Mouse (Mus musculus) left cerebral cortex, adult 8-10 months (tissue): Measurements from ENCODE around the gene Tifa. TPM values are rescaled to one million over a fixed set of nuclear protein-coding genes. Genes with fewer than 3 reads are reported as not detected.
"Not testable (repeated sequence)": the region's sequence is repeated elsewhere in the genome, so short reads cannot be mapped to it uniquely, and the experiment has no call there.

ENCODE experiments used
- DNase-seq, 2 experiments: peaks; one replicate each; pipeline ENCODE4 v3.0.0; 2022; ENCODE audit warnings: low spot score in 2 of 2
- total RNA-seq, 4 experiments: library from RNA; stranded (reverse); gene quantifications; 2 replicates each; pipeline ENCODE4 v1.2.4; 2022

Gene Tifa
- total RNA-seq, result 10 to 100 TPM in 2 of 4 experiments, 1 to 10 TPM in 2; 5.6 to 10.1 (median 8.5) TPM

DNA sequence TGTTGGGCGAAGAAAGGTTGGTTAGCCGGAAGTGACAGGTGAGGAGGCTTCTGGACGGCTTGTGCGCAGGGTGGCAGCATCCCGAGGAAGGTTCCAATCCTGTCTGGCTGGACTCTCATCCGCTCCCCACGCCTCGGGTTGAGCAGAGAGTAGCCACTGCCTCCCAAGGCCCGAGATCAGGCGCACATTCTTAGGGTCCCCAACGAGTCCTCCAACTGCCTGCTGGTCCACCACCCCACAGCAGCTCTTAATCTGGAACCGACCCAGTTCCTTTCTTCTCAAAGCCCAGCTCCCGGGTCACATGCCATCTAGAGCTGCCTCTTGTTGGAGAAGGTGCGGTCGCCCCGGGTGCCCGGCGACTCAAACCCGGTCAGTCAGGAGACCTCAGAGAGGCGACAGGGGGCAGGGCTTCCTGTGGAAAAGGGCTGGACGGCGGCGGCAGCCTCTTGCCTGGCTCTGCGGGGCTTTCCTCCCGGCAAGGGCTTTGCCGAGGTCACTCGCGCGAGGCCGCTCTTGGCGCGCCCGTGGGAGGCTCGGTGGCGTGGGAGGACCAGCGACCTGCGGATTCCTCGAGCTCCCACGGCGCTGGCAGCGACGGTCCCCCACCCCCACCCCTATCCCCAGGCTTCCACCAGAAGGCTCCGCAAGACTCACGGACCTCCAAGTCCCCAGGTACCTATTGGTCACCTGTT is at the start of gene Tifa:
Gene Tifa (plus strand): TSS at position 306 of the 692 bp plus-strand sequence.
- peak; percentile 23 to 40 for DNase-seq

DNA sequence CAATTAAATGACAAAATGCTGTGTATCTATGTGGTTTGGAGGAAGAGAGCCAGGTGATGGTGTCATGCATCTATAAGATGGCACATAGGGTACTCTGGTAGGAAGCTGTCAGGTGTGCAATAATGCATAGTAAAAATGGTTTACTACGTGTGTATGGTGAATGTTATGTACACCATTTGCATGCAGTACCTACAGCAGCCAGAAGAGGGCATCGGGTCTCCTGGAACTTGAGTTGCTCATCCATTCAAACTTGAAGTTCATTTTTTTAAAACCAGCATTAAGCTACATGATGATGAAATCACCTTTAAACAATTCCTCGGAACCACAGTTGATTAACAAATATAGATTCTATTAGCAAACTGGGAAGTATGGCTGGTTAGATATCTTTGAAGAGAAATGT is 48.1 kb upstream of the Tifa start:
- no peak for DNase-seq

DNA sequence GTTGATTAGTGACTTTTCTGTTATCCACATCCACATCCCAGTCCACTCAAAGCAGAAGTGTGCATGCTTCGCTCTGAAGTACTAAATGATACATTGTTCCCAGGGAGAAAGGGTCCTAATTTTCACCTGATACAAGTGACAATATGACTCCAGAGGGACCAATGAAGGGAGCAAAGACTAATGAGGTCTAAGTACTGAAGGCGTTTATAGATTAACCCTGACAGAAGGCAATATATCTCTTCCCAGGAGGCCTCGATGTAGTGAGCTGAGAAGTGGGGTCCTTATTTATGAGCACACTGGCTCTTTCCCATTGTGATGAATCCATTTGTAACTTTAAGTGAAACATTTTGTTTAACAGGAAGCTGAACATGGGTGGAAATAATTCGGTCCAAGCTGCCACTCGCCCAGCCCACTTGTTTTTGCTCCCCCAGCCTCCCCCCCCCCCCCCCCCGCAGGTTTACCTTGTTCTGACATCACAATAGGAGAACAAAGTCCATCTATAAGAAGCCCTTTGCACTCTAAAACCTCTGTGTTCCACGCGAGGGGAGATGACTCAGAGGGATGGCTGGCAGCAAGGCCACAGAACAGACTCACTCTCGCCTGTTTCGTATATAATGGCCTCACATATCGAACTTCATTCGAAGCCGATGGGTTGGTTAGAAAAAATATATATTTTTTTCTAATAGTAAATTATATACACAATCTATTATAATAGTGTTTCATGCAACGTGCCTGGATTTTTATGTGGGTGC is 45.8 kb upstream of the Tifa start:
- DNase-seq, result no peak

DNA sequence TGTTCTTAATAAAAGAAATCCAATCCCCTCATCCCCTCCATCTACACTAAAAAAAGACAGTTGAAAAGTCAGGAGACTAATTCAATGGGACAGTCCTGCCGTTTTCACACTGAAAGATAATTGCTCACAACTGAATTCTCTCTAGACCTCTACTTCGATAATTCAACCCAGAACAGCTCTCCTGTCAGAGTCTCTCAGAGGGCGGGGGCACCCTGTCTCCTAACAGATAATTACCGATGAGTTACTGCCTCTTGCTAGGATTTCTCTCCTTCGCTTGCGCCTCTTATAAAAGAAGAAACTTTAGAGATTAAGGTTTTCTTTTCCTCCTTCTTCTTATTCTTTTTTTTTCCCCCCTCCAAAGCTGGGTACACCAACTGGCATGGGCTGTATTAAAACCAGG is 44.1 kb upstream of the Tifa start:
- DNase-seq, result no peak

DNA sequence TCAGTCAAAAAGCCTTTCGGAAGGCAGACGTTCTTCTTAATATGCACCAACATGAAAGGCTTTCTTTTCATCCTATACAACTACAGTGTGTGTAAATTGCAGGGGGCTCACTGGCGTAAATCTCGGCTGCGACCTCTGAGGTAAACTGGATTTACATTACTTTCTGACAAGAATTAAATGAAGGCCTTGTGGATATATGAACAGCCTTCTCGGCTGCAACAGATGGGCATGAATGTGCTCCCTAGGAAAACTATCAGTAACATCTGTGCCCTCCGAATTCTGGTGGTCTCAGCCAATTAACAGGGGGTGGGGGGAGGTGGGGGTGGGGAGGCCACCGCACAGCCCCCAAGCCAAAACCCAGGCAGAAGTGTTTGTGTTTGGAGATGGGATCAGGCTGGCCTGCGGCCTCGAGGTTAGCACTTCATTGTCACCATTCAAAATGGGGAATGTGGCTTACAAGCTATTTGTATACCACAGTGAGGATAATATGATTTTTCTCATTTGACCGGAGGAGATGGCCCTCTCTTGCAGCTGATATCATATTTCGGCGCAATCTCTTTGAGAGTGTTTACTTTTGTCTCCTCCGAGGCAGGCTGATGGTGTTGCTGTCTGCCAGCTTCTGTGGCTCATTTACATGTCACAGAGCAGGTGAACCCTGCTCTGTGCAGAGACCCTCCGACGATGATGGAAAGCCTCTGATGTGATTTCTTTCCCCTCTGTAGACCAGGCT is 43.5 kb upstream of the Tifa start:
- DNase-seq, result no peak

DNA sequence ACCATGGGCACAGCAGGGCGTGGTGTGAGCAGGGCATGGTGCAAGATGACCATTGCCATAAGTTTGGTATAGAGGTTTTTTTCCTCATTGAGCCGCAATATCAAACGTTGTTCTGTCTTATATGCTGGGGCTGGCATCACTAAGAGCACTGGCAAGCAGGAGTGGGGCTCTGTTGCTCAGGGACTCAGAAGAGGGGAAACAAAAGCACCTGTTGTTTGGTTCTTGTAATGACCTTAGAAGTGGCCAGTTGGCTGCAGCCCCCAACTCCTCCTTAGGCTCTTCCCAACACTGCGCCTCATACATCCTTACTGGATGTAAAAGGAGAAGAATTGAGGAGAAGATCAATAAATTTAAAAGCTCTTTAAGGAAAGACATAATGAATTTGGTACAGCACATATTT is 41.0 kb upstream of the Tifa start:
- no peak for DNase-seq

DNA sequence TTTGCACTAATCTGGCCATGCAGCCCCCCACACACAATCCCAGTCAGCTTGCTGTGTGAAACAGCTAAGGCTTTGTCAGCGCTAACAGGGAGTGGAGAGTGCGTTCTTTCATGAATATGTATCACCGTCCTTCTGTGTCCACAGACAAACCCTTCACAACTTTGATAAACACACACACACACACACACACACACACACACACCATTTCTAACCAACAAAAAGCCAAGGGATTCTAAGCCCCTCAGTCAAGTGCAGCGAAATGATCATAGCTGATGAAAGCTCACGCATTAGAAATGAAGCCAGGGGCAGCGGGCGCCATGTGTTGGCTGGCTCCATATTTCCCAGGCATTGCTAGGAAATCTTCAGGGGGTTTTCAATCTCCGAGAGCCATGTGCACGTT is 40.3 kb upstream of the Tifa start:
- no peak for DNase-seq

DNA sequence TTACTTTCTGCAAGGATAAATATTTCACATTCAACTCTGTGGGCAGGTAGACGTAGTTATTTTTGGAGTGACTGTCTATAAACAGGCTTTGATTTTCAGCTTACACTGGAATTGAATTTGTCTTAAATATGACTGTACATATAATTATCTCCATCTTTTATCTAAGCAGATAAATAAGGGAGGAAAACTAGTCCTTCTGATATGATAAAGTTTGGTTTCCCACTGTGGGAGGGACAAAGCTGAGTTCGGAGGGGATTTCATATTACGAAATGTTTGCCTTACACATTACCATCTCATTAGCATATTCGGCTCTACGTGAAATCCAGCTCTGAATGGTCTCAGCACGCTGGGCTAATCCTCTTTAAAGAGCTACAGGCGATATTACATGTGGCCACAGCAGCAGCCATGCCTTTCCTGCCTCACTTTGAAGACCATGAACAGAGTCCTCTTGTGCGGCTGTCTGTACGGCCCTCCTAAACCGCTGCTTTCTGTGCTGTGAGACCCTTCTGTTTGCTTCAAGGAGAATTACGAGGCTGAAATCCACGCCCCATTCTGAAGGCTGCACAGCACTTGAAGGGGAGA is 39.5 kb upstream of the Tifa start:
- DNase-seq, result no peak

DNA sequence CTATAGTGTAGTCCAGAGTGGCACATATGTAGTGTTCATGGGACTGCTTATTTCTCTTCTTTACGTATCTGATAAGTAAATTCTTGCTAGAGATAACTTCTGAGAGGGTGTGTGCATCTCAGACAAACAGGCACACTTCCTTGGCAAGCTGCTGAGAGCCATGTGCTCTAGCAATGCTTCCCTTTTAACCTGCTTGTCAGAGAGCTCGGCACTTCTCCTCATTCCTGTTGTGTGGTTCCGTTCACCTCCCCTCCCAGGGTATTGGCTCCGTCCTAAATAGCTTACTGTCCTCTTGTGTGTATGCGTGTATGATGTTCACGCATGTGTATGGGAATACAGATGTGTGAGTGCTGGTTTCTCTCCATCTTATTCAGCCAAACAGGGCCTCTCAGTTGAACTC is 33.1 kb upstream of the Tifa start:
- DNase-seq, result no peak

DNA sequence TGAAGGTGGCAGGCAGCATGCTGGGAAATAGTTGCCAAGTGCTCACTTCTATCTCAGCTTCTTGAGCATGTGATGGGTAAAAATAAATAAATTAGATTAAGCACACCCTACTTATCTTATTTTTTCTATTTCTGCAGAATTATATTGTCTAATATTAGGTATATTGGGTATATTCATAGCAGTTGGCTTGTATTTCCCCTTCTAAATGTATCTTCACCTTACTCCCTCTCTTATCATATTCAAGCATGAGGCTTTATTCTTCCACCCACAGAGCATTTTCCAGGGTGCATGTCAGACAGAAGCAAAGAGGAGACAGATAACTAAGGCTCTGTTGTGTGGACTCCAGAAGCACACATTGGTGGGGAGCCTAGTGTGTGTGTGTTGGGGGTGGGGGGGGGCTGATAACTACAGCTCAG is 31.7 kb upstream of the Tifa start:
- DNase-seq, result no peak

DNA sequence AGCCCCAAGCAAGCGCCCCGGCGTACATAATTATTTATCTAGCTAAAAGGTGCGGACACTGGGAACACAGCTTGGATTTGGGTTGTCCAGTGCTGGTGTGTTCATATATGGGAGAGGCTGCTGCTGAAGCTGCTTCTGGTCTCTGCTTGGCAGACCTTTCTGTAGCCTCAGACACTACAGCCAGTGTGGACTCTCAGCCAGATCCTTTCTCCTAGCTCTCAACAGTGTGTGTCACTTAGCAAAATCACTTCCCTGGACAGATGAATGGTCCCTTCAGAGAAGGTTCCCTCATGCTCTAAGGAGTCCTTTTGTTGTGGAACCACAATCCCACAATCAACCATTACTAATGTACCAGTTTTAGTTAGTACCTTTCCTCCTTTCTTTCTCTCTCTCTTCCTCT is 30.8 kb upstream of the Tifa start:
- no peak for DNase-seq

DNA sequence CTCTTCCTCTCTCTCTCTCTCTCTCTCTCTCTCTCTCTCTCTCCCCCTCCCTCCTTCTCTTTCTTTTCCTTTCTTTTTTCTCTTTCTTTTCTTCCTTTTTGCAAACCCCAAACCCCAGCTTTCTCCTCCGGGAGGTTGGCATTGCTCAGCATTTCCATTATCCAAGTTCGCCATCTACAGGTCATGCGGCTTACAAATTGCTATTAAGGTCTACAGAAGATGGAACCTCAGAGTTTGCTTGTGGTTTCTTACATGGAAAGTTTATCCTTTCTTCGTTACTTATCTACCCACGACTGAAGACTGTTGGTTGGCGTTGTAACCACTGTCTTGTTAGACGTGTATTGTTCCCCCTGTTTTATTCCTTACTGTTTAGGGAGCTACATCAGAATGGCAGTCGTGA is 30.4 kb upstream of the Tifa start:
- no peak for DNase-seq

DNA sequence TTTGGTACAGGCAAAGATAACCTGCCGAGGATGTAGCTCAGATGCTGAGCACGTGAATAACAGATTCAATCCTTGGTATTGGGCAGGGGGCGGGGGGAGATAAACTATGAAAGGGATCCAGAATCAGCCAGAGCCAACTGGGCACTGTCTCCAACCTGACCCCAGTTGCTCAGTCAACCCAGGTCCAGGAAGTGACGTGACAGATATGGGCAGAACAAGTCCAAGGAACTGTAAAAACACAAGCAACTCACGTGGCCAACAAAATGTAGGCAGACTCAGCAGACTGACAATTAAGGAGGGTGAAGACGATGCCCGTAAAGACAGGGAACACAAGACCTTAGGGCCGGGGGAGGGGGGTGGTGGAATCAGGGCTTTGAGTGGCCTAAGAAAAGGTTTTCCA is 27.2 kb upstream of the Tifa start:
- no peak for DNase-seq

DNA sequence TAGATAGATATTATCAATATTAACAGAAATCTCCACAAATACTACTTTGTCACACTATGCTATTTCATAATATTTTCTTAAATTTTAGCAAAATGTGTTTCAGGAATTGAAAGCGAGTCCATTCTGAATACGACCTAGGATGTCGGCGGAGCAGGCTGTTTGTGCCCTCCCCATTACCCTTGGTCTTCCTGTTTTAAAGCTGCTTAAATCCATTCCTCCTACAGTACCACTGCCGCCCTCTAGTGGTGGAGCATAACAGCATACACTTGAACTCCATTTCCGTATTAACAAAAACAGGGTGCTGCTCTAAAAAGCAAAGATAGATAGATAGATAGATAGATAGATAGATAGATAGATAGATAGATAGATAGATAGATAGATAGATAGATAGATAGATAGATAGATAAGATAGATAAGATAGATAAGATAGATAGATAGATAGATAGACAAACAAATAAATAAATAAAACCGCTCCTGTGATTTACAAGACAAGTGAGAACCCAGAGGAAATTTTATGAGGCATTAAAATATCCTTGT is 26.5 kb upstream of the Tifa start:
- DNase-seq, result no peak

DNA sequence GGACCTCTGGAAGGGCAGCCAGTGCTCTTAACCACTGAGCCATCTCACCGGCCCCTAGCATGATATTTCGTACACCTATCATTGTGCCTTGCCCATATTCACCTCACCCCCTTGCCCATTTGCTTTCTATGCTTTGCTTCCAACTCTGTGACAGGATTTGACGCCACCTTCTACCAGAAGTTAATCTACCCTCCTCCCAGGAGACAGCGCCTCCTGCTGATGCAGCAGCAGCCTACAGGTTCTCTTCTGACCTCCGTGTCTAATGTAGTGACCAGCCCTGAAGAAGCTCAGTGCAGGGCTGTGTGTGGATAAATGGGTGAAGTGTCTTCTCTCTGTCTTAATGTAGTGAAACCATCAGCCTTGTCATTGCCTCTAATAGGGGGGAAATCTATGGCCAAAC is 25.1 kb upstream of the Tifa start:
- no peak for DNase-seq

DNA sequence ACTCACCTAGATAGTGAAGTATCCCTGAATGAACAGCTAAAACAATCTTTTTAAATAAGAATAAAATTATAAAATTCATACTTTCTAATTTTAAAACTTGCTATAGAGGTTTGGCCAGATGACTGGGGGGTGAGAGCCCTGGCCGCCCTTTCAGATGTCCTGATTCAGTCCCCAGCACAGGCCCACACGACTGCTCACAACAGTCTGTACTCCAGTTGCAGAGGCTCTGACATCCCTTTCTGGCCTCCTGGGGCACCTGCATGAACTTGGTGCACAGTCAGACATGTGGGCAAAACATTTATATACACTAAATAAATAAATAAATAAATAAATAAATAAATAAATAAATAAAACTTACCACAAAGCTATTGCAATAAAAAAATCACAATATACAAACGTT is 23.6 kb upstream of the Tifa start:
- no peak for DNase-seq

DNA sequence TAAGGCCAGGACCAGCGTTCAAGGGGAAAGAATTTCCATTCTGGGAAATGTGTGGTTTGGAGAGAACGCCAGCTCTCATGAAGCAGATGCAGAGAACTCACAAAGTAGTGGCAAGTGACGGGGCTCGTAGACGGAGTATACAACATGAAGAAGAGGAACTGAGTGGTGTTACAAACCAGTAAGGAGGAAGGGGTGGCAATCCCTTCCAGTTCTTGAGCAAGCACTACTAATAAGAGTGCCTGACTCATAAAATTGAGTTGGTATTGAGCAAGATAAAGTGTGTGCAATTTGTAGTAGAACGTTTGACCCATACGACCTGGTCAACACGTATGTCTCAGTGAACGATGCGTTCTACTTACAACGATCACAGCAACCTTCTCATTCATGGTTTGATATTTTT is 20.5 kb upstream of the Tifa start:
- DNase-seq, result no peak

DNA sequence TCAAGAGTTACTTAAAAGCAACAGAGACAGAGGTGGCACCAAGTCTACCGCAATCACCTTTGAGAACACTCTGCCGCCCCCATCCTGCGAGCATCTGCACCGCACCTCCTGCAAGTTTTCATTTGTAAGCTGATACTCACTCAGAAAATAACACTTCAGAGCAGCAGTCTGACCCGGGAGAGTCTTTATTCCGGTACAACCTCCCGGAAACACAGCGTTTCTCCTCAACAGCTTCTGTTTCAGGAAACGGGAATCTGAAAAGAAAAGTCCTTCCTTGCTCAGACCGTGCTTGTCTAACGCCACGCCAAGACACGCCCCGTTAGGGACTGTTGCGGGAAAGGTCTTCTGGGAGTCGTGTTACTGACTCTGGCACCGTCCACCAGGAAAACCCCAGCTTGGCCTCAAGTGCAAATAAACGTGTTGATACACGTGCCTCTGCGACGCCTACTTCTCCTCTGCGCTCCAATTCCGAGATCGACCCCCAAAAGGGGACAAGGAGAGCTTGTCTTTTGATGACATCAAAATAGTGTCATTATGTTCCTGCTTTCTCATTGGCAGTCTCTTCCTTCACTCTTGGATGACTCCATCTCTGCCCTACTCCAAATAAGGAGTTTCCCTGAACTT is 9.5 kb upstream of the Tifa start, which contains the start of gene Alpk1:
Gene Alpk1 (minus strand): TSS at position 507 of the 624 bp plus-strand sequence.
- DNase-seq, result peak in 1 of 2 experiments; percentile 11

DNA sequence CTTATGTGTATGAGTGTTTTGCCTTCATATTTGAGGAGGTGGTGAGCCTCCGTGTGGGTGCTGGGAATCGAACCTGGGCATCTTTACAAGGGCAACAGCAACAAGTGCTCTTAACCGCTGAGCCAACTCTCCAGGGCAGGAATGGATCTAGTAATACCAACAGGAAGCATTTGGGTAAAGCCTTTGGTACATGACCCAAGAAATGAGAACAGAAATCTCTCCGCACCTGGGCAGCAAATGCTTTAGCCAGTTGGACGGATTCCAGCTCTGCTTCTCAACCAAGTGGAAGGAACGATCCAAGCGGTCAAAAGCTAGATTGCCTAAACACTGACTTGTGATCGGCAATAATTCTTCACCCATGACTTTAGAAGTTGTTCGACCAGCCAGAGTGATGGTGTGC is 8.7 kb upstream of the Tifa start:
- no peak for DNase-seq

DNA sequence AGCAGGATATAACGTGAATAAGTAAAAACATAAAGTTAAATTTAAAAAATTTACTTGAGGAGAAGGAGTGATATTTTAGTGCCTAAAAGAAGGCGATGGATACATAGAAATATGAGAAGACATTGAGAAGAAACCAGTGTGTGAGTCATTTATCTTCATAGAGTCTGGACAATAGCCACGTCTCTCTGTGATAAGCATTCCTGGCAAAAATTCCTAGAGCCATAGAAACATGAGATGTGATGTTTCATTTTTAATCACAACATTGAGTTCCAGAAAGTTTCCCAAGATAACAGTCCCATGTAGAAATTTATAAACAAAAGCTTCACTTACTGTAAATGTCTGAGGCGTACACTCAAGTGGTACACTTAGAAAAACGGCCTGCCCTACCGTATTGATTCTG is 6.7 kb upstream of the Tifa start:
- no peak for DNase-seq

DNA sequence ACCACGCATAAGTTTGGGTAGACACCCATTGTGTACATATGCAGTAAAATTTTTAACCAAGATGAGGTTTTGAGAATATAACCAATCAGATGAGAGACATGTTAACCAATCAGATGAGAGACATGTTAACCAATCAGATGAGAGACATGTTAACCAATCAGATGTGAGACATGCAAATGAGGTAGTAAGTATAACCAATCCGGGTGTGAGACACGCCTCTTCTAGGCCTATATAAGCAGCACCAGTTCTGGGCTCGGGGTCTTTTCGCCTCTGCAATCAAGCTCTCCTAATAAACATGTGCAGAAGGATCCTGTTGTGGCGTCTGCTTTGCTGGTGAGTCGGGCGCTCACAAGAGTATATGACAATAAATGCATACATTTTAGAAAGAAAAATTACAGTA is 5.9 kb upstream of the Tifa start:
- DNase-seq, result not testable (repeated sequence)
